Mouse (Mus musculus): Measurements from ENCODE around the gene Pip4k2c. TPM values are rescaled to one million over a fixed set of nuclear protein-coding genes. Genes with fewer than 3 reads are reported as not detected.
A peak's percentile ranks its signal among the peaks of the same experiment; 100 is the strongest.

The Pip4k2c gene
- polyA plus RNA-seq, 1 experiment from 2014 or later, result 45.0 TPM

GRCm38 (mm10) chr10:127191191-127192056 is 20.0 kb downstream of the Pip4k2c start:
- no peak overlapping the region for H3K4me3 ChIP-seq (replicated peaks; ENCODE audit: low read depth, low read length)
- peaks cover 12% of the 10 kb centered on the region; the same call in 1 of the 2 replicates for H3K36me3 ChIP-seq (ENCODE audit: insufficient read depth, low read length)
- no peak overlapping the region for H3K9ac ChIP-seq (ENCODE audit: low read depth, low read length)
- WGBS, result 78% methylated on average over 19 of the region's 19 CpGs
- H3K27ac ChIP-seq, result no peak overlapping the region; the same call in 1 of the 2 replicates
- ATAC-seq (replicated peaks; ENCODE audit: low FRiP score, low read depth), result no peak
- peaks cover 19% of the 10 kb centered on the region; the same call in 1 of the 2 replicates for H3K4me1 ChIP-seq (replicated peaks; ENCODE audit: insufficient read depth, low read length)
- TF ChIP-seq CTCF (IDR thresholded peaks at IDR 0.05; ENCODE audit: low read depth), result no peak
- no peak overlapping the region for H3K4me2 ChIP-seq (ENCODE audit: low read length)
- no peak for DNase-seq (ENCODE audit: low spot score)
- no peaks in the 10 kb centered on the region for H3K9me3 ChIP-seq (replicated peaks; ENCODE audit: low read length)
- no peaks in the 10 kb centered on the region for H3K27me3 ChIP-seq (ENCODE audit: insufficient read depth, low read length)

- Histone ChIP-seq H3K4me3 (replicated peaks; ENCODE audit: low read depth, low read length) (peak overlapping the region; percentile 71; the same call in 1 of the 2 replicates), H3K9me3 (replicated peaks; ENCODE audit: low read length) (no peaks in the 10 kb centered on the region), H3K36me3 (ENCODE audit: insufficient read depth, low read length) (peaks cover 12% of the 10 kb centered on the region; the same call in 1 of the 2 replicates), H3K27ac (peak overlapping the region; percentile 75; the same call in 1 of the 2 replicates), H3K4me2 (ENCODE audit: low read length) (peak overlapping the region; percentile 87), H3K4me1 (replicated peaks; ENCODE audit: insufficient read depth, low read length) (peaks cover 19% of the 10 kb centered on the region; the same call in 1 of the 2 replicates), H3K9ac (ENCODE audit: low read depth, low read length) (0 out of 2 replicates have a peak overlapping the region, but pooled peaks have one; percentile 72), H3K27me3 (ENCODE audit: insufficient read depth, low read length) (no peaks in the 10 kb centered on the region)
- DNase-seq (ENCODE audit: low spot score) (no peak), ATAC-seq (replicated peaks; ENCODE audit: low FRiP score, low read depth) (no peak)
- TF ChIP-seq CTCF (IDR thresholded peaks at IDR 0.05; ENCODE audit: low read depth), result no peak
- 55% methylated on average over 14 of the region's 14 CpGs for WGBS
These were observed 20.8 kb downstream of the Pip4k2c start for GRCm38 (mm10) chr10:127190398-127191190.

GRCm38 (mm10) chr10:127189651-127190381 is 21.6 kb downstream of the Pip4k2c start, which contains the start of gene Arhgef25:
Gene Arhgef25, minus strand, starts transcription at chr10:127190083.
- peaks cover 19% of the 10 kb centered on the region; the same call in 1 of the 2 replicates for H3K4me1 ChIP-seq (replicated peaks; ENCODE audit: insufficient read depth, low read length)
- peak; percentile 76 for DNase-seq (ENCODE audit: low spot score)
- peak within 1 kb of the TSS; percentile 87 for H3K4me2 ChIP-seq (ENCODE audit: low read length)
- no peaks in the 10 kb centered on the region for H3K27me3 ChIP-seq (ENCODE audit: insufficient read depth, low read length)
- TF ChIP-seq CTCF (IDR thresholded peaks at IDR 0.05; ENCODE audit: low read depth), result no peak
- WGBS, result 5% methylated on average over 35 of the region's 35 CpGs
- H3K27ac ChIP-seq, result peak within 1 kb of the TSS; percentile 75
- H3K36me3 ChIP-seq (ENCODE audit: insufficient read depth, low read length), result peaks cover 12% of the 10 kb centered on the region; the same call in 1 of the 2 replicates
- ATAC-seq (replicated peaks; ENCODE audit: low FRiP score, low read depth), result peak; percentile 16
- peak within 1 kb of the TSS; percentile 72 for H3K9ac ChIP-seq (ENCODE audit: low read depth, low read length)
- no peaks in the 10 kb centered on the region for H3K9me3 ChIP-seq (replicated peaks; ENCODE audit: low read length)
- peak within 1 kb of the TSS; percentile 71 for H3K4me3 ChIP-seq (replicated peaks; ENCODE audit: low read depth, low read length)

- no peaks in the 10 kb centered on the region for H3K27me3 ChIP-seq (ENCODE audit: insufficient read depth, low read length)
- no peak for TF ChIP-seq CTCF (IDR thresholded peaks at IDR 0.05; ENCODE audit: low read depth)
- ATAC-seq (replicated peaks; ENCODE audit: low FRiP score, low read depth) (0 out of 2 replicates have a peak, but pooled peaks have one; percentile 1), DNase-seq (ENCODE audit: low spot score) (peak; percentile 46)
- H3K27ac ChIP-seq, result peak overlapping the region; percentile 75
- H3K9ac ChIP-seq (ENCODE audit: low read depth, low read length), result peak overlapping the region; percentile 72
- peak overlapping the region; percentile 71 for H3K4me3 ChIP-seq (replicated peaks; ENCODE audit: low read depth, low read length)
- H3K9me3 ChIP-seq (replicated peaks; ENCODE audit: low read length), result no peaks in the 10 kb centered on the region
- under 1% methylated on average over 26 of the region's 26 CpGs for WGBS
- H3K4me2 ChIP-seq (ENCODE audit: low read length), result peak overlapping the region; percentile 87
- H3K4me1 ChIP-seq (replicated peaks; ENCODE audit: insufficient read depth, low read length), result peaks cover 14% of the 10 kb centered on the region; the same call in 1 of the 2 replicates
- H3K36me3 ChIP-seq (ENCODE audit: insufficient read depth, low read length), result peaks cover 12% of the 10 kb centered on the region; the same call in 1 of the 2 replicates
These were observed 22.2 kb downstream of the Pip4k2c start for GRCm38 (mm10) chr10:127189116-127189650.

- peak; percentile 77 for ATAC-seq (replicated peaks; ENCODE audit: low FRiP score, low read depth)
- DNase-seq (ENCODE audit: low spot score), result peak; percentile 83
- under 1% methylated on average over 31 of the region's 46 CpGs for WGBS
These were observed 22.8 kb downstream of the Pip4k2c start for GRCm38 (mm10) chr10:127188465-127189115.

More at GRCm38 (mm10) chr10:127188465-127189115, 22.8 kb downstream of the Pip4k2c start:
- H3K9me3 ChIP-seq (replicated peaks; ENCODE audit: low read length), result no peaks in the 10 kb centered on the region
- TF ChIP-seq CTCF (IDR thresholded peaks at IDR 0.05; ENCODE audit: low read depth), result no peak
- no peaks in the 10 kb centered on the region for H3K27me3 ChIP-seq (ENCODE audit: insufficient read depth, low read length)
- peak overlapping the region; percentile 87 for H3K4me2 ChIP-seq (ENCODE audit: low read length)
- peak overlapping the region; percentile 75 for H3K27ac ChIP-seq
- H3K4me1 ChIP-seq (replicated peaks; ENCODE audit: insufficient read depth, low read length), result peaks cover 14% of the 10 kb centered on the region; the same call in 1 of the 2 replicates
- peaks cover 12% of the 10 kb centered on the region; the same call in 1 of the 2 replicates for H3K36me3 ChIP-seq (ENCODE audit: insufficient read depth, low read length)
- H3K4me3 ChIP-seq (replicated peaks; ENCODE audit: low read depth, low read length), result peak overlapping the region; percentile 71
- peak overlapping the region; percentile 72 for H3K9ac ChIP-seq (ENCODE audit: low read depth, low read length)
